Mouse (Mus musculus) MEL (cell line): ENCODE measurements at regions not wholly inside any gene's neighbourhood (a gene's known extent, or its start where the extent isn't known, plus 50 kb on each side); places are given as distances from the start of the nearest gene placed in this dataset.

Experiments used
- CTCF ChIP-seq, 3 experiments: IDR thresholded peaks in 2 of 3; conservative IDR thresholded peaks in 1 of 3; 2 replicates each; pipeline ENCODE4 v1.5.1; 2011 to 2012; ENCODE audit warnings: low read length in 3 of 3, low read depth in 2 of 3, mild to moderate bottlenecking in 2 of 3, improper control_type of control experiment in 1 of 3, inconsistent platforms in 1 of 3, mixed read lengths in 1 of 3, moderate library complexity in 1 of 3; ENCODE audit not compliant: control insufficient read depth in 1 of 3, insufficient read depth in 1 of 3, poor library complexity in 1 of 3, severe bottlenecking in 1 of 3
- EP300 ChIP-seq, 2 experiments: IDR thresholded peaks; 2 replicates each; pipeline ENCODE4 v1.6.1; 2011; ENCODE audit warnings: improper control_type of control experiment in 2 of 2, low read length in 2 of 2, low read depth in 1 of 2, mild to moderate bottlenecking in 1 of 2
- GATA1 ChIP-seq: IDR thresholded peaks from 2 replicates; pipeline ENCODE4 v1.6.1; 2011; ENCODE audit warnings: low read depth, low read length, improper control_type of control experiment
- NELFE ChIP-seq: IDR thresholded peaks from 2 replicates; pipeline ENCODE4 v1.6.1; 2011; ENCODE audit warnings: low read depth, low read length, improper control_type of control experiment
- NRF1 ChIP-seq: IDR thresholded peaks from 2 replicates; pipeline ENCODE4 v1.6.1; 2014; ENCODE audit warnings: low read depth, mild to moderate bottlenecking, inconsistent platforms, low read length, improper control_type of control experiment, moderate library complexity; ENCODE audit not compliant: poor library complexity, insufficient read depth, severe bottlenecking
- POLR2A ChIP-seq, 2 experiments: IDR thresholded peaks; 2 replicates each; pipeline ENCODE4 v1.6.1; 2011 to 2012; ENCODE audit warnings: low read length in 2 of 2, mild to moderate bottlenecking in 2 of 2, control low read depth in 1 of 2, improper control_type of control experiment in 1 of 2, low read depth in 1 of 2, moderate library complexity in 1 of 2; ENCODE audit not compliant: control insufficient read depth in 1 of 2, insufficient read depth in 1 of 2, poor library complexity in 1 of 2
- TBP ChIP-seq: IDR thresholded peaks from 2 replicates; pipeline ENCODE4 v1.8.0; 2011; ENCODE audit warnings: low read depth, low read length, improper control_type of control experiment
- UBTF ChIP-seq: IDR thresholded peaks from 2 replicates; pipeline ENCODE4 v1.6.1; 2012; ENCODE audit warnings: low read depth, mild to moderate bottlenecking, inconsistent platforms, low read length, improper control_type of control experiment, moderate library complexity, borderline replicate concordance; ENCODE audit not compliant: insufficient read depth
- USF1 ChIP-seq: IDR thresholded peaks from 2 replicates; pipeline ENCODE4 v1.6.1; 2014; ENCODE audit warnings: low read depth, mild to moderate bottlenecking, inconsistent platforms, low read length, improper control_type of control experiment, moderate library complexity
- ZNF384 ChIP-seq: IDR thresholded peaks from 2 replicates; pipeline ENCODE4 v1.6.1; 2012; ENCODE audit warnings: low read depth, mild to moderate bottlenecking, inconsistent platforms, low read length, improper control_type of control experiment

DNA sequence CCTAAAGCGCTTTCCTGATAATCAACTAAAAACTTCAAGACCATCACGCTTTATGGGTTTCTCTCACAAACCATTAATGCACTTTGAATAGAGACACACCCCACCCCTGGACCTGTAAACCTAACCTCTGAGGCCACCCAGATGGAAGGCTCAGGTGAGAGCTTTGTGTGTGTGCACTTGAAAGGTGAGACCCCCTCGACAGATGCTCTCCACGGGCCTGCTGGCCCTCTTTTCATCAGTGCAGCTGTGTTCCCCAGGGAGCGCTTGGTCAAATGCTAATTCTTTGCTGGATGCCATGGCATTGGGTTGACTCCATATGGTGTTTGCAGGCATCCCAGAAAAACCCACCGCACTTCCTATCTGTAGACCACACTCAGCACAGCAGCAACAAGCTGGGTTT lies 792.8 kb upstream of the Car8 start:
- no peak for TF ChIP-seq UBTF
- TF ChIP-seq CTCF (IDR thresholded peaks at IDR 0.05 in 2 of 3, conservative IDR thresholded peaks at IDR 0.05 in 1 of 3; ENCODE audit: control insufficient read depth in 1 of 3, insufficient read depth in 1 of 3, low read depth in 2 of 3, low read length in 3 of 3, poor library complexity in 1 of 3, severe bottlenecking in 1 of 3), result no peak
- no peak for TF ChIP-seq POLR2A (IDR thresholded peaks at IDR 0.05; ENCODE audit: control insufficient read depth in 1 of 2, insufficient read depth in 1 of 2, low read depth in 1 of 2, low read length in 2 of 2, poor library complexity in 1 of 2)
- no peak for TF ChIP-seq NRF1
- no peak for TF ChIP-seq ZNF384
- TF ChIP-seq EP300 (IDR thresholded peaks at IDR 0.05; ENCODE audit: low read depth in 1 of 2, low read length in 2 of 2), result no peak
- no peak for TF ChIP-seq TBP
- no peak for TF ChIP-seq GATA1
- no peak for TF ChIP-seq NELFE
- no peak for TF ChIP-seq USF1
